Mouse (Mus musculus) brain, adult 2 months (tissue): ENCODE data around the gene Creb5.
A peak's percentile ranks its signal among the peaks of the same experiment; 100 is the strongest.

Source experiments
- DNase-seq: peaks from one replicate; pipeline ENCODE4 v3.0.0; 2011; ENCODE audit warnings: low read depth, low spot score

The Creb5 gene

DNA sequence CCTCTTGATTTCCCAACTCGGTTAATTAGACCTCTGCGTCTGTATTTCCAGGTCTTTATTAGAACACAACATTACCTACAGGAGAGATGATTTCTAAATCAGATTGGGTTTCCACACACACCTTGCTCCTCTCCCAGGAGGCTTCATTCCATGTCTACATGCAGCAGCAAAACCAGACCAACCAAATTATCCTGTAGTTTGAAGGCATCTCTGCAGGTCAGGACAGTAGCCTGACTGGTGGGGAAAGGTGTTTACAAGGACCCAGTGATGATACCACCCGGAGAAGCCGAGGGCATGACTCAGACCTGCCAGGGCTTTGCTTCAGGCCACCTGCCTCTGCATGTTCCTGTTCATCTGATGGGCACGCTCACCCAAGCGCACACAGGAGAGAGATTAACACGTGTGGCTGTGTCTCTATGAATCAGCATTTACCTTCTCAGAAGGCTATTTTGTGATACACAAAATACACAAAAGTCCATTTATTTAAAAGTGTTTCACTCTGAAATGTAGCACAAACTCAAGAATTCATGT lies 355.8 kb downstream of the Creb5 start:
- DNase-seq = peak; percentile 42

DNA sequence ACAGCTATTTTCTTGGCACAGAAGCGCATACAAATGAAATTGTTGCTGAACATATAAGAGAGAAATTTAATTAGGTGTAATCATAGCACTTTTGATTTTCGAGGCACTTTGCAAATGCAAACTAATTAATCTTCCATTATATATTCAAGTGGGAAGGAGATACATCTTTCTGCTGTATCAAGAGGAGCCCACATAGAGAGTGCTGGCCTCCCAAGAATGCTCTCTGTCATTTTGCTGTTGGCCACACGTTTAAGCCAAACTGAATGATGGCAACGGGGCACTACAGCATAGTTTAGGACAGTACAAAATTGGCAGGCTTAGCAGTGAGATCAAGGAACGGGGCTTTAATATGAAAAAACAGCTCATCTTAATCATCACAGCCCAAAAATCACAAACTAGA lies 356.4 kb downstream of the Creb5 start:
- DNase-seq = no peak

DNA sequence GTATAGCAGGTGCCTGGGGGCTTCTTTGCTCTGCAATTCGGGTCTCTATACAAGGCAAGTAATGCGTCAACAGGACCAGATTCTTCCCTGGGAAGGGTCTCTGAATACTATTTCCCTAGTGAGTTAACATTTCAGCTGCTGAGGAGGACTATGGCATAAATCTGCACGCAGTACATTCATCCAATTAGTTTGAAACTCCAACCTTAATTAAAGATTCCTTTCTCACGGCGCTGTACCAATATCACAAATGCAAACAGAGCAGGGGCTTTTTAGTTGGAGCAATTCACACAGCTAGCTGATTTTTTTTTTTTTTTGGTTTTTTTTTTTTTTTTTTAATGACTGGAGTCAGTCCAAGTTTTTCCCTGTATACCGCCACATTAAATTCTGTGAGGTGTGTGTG lies 357.0 kb downstream of the Creb5 start:
- DNase-seq = no peak

DNA sequence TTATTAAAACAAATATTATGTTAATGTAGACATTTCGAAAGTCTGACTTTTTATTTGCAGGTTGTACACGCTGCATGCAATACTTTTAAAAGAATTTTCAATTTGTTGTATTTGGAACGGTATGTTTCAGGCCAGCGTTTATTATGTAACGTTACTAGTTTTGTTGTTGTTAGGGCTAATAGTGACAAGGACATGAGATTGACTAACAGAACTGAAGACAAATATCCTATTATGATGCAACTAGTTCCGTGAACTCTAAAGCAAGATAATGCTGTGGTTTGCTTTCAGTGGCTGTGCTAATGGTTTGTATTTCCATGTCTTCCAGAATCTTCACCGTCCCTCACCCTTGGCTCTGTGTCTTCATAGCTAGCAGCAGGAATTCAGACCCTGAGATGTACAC lies 357.9 kb downstream of the Creb5 start:
- DNase-seq = no peak

DNA sequence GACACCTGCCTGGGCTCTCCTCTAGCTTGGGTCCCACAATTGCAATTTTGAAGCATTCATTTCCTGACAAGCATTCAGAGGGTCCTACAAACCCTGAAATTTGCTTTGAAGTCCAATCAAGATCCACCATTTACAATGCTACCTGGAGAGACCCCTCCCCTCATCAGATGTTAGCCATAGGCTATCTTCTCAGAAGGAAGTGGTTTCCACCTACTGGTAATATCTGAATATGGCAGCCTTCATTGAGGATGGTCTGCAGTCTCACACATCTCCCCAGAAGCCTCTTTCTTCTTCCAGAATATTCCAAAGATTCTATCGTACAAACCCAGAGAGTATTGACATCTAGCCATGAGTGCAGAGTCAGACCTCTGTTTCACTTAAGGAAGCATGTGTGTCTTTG lies 362.7 kb downstream of the Creb5 start:
- no peak for DNase-seq

DNA sequence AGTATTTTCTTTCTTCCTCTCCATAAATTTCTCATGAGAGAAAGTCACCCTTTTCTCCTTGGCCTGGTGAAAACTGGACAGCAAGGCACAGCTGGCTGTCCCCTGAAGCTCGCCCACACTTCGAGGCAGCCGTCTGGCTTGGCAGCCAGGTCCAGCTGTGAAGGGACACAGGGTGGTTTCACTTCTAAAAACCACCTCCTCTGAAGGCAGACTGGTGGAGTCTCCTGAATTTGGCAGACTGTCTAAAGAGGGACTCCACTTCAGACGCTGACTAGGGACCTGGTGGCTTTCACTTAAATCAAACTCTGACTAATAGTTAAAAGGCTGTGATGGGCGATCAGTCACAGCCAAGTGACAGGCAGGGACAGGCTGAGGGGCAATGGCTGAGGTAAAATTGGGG lies 365.6 kb downstream of the Creb5 start:
- DNase-seq = no peak

DNA sequence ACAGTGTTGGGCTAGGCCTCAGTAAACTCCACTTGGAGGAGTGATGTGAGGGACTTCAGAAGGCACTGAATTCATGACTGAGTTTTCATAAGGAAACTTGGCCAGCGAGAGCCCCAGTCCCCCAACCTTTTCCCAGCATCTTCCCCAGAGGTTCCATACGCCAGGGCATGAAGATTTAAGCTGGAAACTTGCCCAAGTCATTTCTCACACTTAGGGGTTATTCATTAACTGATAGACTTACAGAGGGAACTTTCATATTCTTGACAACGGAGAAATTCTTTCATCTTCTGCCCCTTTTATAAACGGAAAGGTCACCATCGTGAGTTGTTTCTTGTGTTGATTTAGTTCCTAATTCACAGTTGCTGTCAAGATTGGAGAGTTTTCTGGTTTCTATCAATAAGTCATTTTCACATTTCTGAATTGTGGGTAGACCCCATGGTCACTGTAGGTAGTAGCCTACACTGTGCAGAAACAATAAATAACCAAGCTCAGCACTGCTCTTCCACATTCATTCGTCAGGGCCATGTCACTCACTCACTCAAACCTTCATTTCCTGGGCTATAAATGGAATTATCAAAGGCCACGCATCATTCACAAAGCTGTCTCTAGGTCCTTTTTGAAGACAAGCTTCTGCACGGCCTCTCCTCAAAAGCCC lies 366.8 kb downstream of the Creb5 start:
- DNase-seq = no peak

DNA sequence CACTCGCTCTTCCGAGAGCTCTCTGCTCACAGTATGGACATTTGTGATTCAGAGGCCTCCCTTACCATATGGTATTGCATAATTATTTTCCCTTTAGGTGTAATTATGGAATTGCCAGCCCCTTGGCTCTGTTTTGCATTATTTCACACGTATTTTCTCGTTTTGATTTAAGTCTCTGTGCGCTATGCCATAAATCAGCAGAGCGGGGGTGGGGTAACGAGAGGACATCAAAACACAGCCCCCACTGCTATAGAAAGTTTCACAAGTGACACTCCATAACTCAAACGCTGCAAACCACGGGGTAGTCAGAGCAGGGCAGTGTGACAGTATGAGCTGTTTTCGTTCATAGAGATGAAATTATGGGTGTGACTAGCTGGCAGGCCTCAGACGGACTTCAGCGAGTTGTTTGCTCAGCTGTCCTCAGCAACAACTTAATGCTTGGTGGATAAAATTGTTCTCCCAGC lies 367.3 kb downstream of the Creb5 start:
- DNase-seq = peak; percentile 16

DNA sequence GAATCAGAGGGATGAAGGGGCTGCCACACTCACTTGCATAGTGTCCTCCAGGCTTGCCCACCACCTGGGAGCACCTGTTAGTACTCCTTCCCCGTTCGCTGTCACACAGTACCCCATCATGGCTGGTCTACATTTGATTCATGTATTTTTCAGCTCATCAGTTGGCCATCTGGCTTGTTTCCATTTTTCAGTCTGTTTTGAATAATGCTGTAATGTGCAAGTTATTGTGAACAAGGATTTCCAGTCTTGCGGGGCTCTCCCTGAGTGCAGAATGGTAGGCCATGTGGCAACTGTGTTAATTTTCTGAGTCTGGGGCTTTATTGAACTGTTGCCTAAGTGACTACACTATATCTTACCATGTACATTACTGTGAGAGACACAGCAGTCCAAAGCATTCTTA lies 369.4 kb downstream of the Creb5 start:
- DNase-seq = no peak

DNA sequence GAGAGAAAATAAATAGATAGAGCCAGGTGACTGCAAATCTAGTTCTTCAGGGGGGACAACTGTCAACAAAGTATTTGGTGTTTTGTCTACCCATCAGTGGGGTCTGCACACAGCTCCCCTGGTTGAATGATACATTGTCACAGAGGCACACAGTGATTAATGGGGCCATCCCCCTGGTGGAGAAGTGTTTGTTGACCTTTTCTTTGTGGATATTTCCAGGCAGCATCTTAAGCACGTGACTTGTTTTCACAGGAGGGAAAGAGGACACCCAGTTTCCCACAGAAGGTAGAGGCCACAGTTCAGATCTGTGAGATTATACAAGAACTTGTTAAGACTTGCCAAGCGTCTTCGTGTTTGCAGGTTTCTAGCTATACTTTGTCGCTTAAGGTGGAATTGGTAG lies 370.4 kb downstream of the Creb5 start:
- DNase-seq = no peak

DNA sequence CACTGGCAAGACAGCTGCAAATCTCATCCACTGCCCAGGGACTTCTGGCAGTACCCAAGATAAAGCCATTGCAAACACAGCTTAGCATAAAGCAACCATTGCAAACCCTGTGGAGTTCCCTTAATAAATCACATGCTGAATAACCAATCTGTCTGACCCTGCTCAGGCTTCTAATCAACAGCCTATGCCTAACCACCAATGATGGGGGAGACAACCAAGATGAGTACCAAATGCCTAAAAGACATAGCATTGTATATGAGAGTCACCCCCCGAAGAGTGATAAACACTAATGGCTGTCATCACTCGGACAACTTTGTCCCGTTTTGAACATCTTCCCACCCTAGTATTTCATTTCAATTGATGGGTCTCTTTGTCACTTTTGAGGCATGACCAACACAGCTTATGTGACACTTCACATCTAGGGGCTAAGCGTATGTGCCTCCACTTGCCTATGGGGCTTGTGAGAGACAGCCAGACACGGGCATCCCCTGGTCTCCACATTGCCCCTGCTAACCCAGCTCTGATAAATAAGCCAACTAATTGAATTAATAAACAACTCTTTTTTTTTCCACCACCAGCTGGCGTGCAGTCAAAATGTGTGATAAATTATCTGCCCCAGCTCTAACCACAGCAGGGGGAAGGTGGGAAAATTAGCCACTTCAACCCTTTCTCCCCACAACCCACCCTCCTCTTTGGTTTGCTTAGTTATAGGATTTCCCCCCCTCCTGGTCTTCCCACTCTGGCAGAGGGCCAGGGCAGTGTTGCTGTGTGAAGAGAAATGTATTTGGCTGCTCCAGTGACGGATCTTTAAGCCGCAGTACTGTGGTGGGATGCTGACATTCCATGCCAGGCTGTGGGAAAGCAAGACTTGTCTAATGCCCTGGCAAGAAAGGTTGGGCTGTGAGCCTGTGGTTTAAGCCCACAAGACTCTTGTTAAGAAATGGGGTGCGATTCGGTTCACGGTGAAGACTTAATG lies 376.1 kb downstream of the Creb5 start:
- DNase-seq = no peak

DNA sequence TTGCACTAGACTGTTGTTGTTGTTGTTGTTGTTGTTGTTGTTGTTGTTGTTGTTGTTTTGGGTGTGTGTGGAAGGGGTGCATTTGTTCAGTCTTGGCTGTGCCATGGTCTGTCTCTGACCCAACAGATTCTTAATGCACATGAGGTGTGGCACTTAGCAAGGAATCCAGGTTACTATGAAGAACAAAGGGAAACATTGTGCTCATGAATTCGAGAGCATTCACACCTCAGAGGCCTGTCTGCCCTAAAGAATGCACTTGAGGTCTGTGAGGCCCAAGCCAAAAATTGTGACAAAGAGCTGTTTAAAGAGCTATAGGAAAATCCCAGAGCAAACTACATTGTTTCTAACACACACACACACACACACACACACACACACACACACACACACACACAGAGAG lies 377.7 kb downstream of the Creb5 start:
- no peak for DNase-seq

DNA sequence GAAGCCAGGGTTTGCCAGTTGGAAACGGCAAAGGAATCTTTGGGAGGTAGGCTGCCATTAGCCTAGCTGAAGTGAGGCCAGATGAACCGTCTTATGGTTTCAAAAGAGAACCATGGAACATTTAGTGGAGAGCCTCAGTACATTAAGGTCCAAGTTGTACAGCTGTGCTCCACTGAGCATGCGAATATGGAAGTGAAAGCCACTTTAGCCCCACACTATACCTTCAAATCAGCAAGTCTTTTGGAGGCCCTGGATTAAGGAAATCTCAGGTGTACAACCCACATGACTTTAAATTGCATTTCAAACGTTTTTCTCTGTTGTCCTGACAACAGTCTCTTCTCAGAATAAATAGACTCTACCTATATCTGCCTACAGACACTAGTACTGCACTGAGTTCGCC lies 379.4 kb downstream of the Creb5 start:
- DNase-seq = no peak

DNA sequence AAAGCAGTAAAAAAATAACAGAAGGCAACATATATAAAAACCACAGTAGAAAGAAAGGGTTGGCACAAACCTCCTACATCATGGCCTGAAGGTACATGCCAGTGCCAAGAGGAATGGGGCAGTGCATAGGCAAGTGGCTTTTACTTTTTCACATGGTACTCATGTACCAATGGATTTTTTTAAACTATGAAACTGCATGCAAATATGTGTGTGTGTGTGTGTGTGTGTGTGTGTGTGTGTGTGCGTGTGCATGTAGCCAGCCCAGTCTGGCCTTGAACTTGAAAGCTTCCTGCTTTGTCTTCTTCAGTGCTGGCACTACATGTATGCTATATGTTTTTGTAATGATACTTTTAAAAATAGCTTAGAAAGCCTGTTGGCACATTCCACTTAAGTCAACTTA lies 391.2 kb downstream of the Creb5 start:
- no peak for DNase-seq

DNA sequence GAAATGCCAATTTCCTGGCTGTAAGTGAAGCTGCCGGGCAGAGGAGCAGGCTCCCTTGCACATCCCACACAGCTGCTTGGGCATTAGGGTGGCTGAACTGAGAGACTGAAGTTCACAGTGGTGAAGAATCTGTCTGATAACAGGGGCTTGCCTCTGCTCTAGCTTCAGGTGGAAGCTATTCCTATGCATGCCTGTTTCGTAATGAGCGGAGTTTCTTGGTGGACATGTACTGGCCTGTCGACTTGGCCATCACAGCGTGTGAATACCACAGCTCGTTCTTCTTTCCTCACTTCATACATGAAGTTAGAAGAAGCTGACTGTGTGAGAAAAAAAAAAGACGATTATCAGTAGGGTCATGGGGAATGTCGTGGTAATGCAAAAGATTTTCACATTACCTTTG lies 393.0 kb downstream of the Creb5 start:
- DNase-seq = no peak

DNA sequence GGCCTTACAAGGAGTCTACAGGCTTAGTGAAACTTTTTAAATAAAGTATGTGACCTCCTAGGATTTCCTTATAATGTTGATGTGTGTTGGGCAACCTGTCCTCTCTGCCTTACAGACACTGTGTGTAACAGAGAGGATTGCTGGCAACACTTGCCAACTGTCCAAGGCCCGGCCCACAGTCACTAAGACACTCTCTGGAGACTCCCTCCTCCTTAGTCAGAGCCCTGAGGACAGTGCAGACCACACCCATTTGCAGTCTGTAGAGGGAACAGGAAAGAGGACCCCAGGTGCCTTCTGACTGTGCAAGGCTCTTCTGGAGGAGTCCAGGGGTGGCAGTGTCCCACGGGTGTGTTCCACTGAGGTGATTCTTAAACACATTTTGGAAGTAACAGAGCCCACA lies 397.3 kb downstream of the Creb5 start:
- no peak for DNase-seq

DNA sequence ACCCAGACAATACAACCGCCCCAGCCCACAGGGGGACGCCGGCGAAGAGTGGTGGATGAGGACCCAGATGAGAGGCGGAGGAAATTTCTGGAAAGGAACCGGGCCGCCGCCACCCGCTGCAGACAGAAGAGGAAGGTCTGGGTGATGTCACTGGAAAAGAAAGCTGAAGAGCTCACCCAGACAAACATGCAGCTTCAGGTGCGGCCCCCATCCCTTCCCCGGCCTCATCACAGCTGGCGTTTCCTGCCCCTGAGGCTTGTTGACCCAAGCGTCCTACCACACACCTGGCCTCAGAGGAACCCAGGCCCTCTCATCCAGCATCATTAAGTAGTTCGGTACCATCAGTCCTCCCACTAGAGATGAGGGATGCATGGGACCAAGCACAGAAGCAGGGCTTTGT lies 398.3 kb downstream of the Creb5 start:
- no peak for DNase-seq

DNA sequence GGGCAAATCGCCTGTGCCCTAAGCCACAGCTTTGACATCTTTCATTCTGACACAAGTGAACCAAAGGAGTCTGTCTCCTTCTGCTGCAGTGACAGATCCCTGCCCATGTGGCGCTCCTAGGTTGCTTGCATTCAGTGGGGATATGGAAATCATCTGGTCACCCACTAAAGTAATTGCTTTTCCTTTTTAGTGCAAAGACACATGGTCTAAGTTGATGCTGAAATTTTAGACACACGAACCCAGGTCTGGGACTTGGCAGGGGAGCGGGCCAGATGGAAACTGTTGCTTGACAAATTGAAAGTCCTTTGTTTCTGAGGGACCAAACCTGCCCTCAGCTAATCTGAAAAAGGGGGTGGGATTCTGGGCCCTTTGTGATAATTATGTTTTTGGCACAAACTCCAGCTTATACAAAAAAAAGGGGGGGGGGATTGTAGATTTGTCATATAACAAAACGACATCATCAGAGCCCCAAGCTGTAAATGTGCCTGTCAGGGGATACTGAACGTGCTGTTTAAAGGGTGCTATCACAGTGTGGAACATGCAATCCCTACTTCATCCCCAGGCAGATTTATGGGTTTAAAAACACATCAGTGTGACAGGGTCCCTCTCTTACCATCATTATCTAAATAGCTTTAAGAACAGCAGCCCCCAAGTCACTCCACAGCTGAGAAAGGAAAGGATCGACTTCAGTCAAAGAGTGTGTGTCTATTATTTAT lies 401.9 kb downstream of the Creb5 start:
- no peak for DNase-seq

DNA sequence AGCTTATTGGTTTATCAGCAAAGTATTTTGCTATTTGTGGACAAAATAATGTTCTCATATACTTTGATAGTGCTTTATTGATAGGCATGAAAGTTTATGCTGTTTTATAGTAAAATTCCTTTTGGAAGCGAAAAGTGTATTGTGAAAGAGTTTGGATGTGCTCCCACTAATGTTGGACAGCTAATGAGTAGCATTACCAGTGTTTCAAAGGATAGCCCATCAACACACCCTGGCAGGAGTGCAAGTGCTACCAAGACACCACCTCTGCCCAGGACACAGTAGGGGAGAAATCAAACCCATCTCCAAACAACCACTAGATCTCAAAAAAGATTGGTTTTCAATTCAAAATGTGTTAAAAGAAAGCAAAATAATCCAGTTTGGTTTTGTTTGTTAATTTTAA lies 403.9 kb downstream of the Creb5 start:
- DNase-seq = no peak

DNA sequence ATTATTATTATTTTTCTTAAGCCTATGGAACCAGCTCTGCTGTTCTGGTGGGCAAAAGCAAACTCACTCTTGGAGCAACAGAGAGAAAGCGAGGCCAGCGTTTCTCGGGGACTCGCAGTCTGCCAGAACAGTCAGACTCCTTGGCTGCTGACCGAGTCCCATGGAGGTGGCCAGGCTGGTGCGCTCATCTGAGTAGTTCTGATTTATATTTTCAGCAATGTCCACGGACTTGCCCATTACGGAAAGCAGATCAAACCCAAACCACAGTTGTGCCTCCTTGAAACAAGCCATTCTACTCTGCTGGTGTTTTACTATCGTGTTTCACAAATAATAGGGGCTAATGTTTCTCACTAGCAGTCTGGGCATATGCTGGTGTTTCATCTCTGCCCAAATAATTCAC lies 408.1 kb downstream of the Creb5 start:
- peak; percentile 61 for DNase-seq

DNA sequence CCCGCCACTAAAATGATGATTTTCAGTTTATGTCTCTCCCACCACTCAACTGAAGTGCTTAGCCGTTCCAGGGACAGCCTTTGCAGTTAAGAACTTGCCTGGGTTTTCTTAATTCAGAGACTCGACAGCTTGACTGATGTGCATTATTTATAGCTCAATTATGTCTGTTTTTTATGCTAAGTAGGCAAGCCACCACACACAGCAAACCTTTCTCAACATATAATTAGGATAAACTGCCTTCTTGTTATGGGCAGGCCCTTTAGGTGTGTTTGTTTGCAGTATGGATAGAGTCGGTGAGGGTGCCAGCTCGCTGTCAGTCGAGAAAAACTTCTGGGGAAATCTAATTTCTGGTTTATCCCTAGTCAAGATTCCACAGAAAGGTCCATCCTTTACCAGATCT lies 409.4 kb downstream of the Creb5 start:
- DNase-seq = no peak

DNA sequence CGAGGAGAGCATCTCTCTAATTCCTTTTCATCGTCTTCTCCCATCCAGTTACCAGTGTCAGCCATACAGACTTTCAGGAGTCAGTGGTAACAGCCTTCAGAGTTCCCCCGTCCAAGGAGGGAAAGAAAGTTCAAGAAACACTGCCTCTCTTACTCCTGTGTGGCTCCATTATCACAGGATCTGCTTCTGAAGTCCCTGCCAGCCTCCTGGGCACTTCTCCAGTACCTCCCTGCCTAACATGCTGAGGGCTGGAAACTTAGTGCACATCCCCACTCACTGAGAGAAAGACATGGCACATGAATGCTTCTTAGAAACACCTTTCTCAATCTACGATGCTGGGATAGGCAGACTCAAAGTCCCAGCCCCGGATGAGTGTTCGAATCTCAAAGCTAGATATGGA lies 409.9 kb downstream of the Creb5 start:
- DNase-seq = peak; percentile 9
